8 mouse cellular contexts compared by ENCODE assay signal in the genomic region with DNA sequence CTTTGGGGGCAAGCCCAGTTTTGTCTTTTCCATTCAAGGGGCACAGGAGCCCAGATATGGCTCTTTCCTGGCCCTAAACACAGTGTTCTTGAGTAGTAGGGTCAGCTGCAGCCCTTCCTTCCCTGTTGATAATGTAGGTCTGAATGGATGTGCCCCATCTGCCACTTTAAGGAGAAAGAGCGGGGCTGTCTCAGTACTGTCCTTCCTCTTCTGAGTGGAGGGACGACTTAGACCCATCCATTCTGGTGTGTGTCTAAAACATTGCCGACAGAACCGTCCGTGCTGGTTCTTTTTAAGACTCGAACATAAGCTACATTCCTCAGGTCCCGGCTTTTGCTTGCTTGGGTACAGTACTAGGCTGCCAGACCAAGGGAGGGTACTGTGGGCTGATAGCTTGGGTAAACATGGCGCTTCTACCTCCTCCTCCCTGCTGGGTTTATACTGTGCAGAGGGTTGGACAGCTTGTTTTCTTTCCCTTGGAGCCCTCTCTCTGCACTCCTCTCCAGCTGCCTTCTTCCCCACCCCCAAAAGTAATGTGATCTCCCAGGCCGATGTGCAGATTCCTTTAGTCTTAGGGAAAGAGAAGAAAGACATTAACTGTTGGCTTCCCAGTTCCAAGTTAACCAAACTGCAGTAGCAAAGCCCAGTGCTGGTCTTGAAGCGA.
DNase-seq lines count a peak whose midpoint lies in the region; ATAC-seq and TF ChIP-seq lines count a peak whose summit lies in the region.

No protein-coding gene starts in this region.

- H3K36me3 ChIP-seq in hindbrain, postnatal 0 days (ENCODE audit: insufficient read depth, low read length), result no peaks in the 10 kb centered on the region
- H3K36me3 ChIP-seq in neural tube, embryonic 11.5 days (ENCODE audit: control insufficient read depth, insufficient read depth, low read length), result no peaks in the 10 kb centered on the region

- no peak overlapping the region for H3K9ac ChIP-seq in hindbrain, postnatal 0 days (replicated peaks; ENCODE audit: low read length)
- no peak overlapping the region for H3K9ac ChIP-seq in neural tube, embryonic 11.5 days (ENCODE audit: low read length)

- peak; percentile 53; the same call in 1 of the 2 replicates for ATAC-seq in hindbrain, postnatal 0 days
- no peak for ATAC-seq in neural tube, embryonic 11.5 days (ENCODE audit: insufficient read depth, low FRiP score, low TSS enrichment)
- no peak for ATAC-seq in CD4-positive, CD25-positive, alpha-beta regulatory T cell, adult 4 months

- peak; percentile 18 for DNase-seq in retina, postnatal 1 day
- no peak for DNase-seq in retina, embryonic 14.5 days (ENCODE audit: low spot score)
- no peak for DNase-seq in hindbrain, postnatal 0 days (ENCODE audit: low spot score)
- peak; percentile 55 for DNase-seq in neural tube, embryonic 11.5 days (ENCODE audit: low spot score)
- DNase-seq in frontal cortex, adult 2 months (ENCODE audit: extremely low spot score in 1 of 2, low spot score in 1 of 2), result no peak
- no peak for DNase-seq in right cerebral cortex, postnatal 10 days (ENCODE audit: low spot score in 2 of 2)

- peak overlapping the region; percentile 77 for H3K27ac ChIP-seq in embryonic fibroblast, embryonic 13.5 days (ENCODE audit: insufficient read depth, low read length)
- peak overlapping the region; percentile 42; the same call in 1 of the 2 replicates for H3K27ac ChIP-seq in hindbrain, postnatal 0 days
- peak overlapping the region; percentile 17; the same call in 1 of the 2 replicates for H3K27ac ChIP-seq in neural tube, embryonic 11.5 days (ENCODE audit: low read depth, low read length)

- H3K4me1 ChIP-seq in embryonic fibroblast, embryonic 13.5 days (ENCODE audit: control insufficient read depth, insufficient read depth, low read length), result peaks cover 9% of the 10 kb centered on the region
- H3K4me1 ChIP-seq in hindbrain, postnatal 0 days (ENCODE audit: insufficient read depth, low read length), result peaks cover 9% of the 10 kb centered on the region; the same call in 1 of the 2 replicates
- peaks cover 17% of the 10 kb centered on the region; the same call in 1 of the 2 replicates for H3K4me1 ChIP-seq in neural tube, embryonic 11.5 days (ENCODE audit: control insufficient read depth, insufficient read depth, low read length)

- H3K4me2 ChIP-seq in hindbrain, postnatal 0 days (ENCODE audit: low read depth, low read length), result peak overlapping the region; percentile 24; the same call in 1 of the 2 replicates
- H3K4me2 ChIP-seq in neural tube, embryonic 11.5 days (ENCODE audit: low read depth), result peak overlapping the region; percentile 20

- 24% methylated on average over 10 of the region's 10 CpGs for WGBS in hindbrain, postnatal 0 days
- 19% methylated on average over 10 of the region's 10 CpGs for WGBS in neural tube, embryonic 11.5 days

- no peak overlapping the region for H3K4me3 ChIP-seq in embryonic fibroblast, embryonic 13.5 days (ENCODE audit: insufficient read depth, low read length)
- H3K4me3 ChIP-seq in hindbrain, postnatal 0 days (ENCODE audit: low read length), result no peak overlapping the region
- no peak overlapping the region for H3K4me3 ChIP-seq in neural tube, embryonic 11.5 days (ENCODE audit: low read depth, low read length)

- H3K27me3 ChIP-seq in hindbrain, postnatal 0 days (ENCODE audit: insufficient read depth, low read length), result no peaks in the 10 kb centered on the region
- H3K27me3 ChIP-seq in neural tube, embryonic 11.5 days (ENCODE audit: control insufficient read depth, insufficient read depth, low read length), result no peaks in the 10 kb centered on the region

- no peak for TF ChIP-seq CTCF in embryonic fibroblast, embryonic 13.5 days (IDR thresholded peaks at IDR 0.05; ENCODE audit: borderline replicate concordance, insufficient read depth, low read length)
- TF ChIP-seq CTCF in hindbrain, postnatal 0 days (IDR thresholded peaks at IDR 0.05; ENCODE audit: low read depth), result no peak

- no peaks in the 10 kb centered on the region for H3K9me3 ChIP-seq in hindbrain, postnatal 0 days (ENCODE audit: low read length)
- H3K9me3 ChIP-seq in neural tube, embryonic 11.5 days (ENCODE audit: control insufficient read depth, low read length), result no peaks in the 10 kb centered on the region

- peak; percentile 68 for TF ChIP-seq POLR2A in embryonic fibroblast, embryonic 13.5 days (IDR thresholded peaks at IDR 0.05; ENCODE audit: low read depth, low read length)

Comparison
In these comparisons a context has a peak if more than half of its experiments do, and no peak if none do; other contexts are left out.
1. DNase-seq: peak in retina, postnatal 1 day (single experiment) and neural tube, embryonic 11.5 days (single experiment); none in retina, embryonic 14.5 days (single experiment), hindbrain, postnatal 0 days (single experiment), frontal cortex, adult 2 months (0 of 2) and right cerebral cortex, postnatal 10 days (0 of 2).
2. H3K27ac ChIP-seq: peak in every context shown above with its lines; median percentile 77 in embryonic fibroblast, embryonic 13.5 days; 42 in hindbrain, postnatal 0 days; 17 in neural tube, embryonic 11.5 days.